Mouse (Mus musculus) spleen, adult 2 months (tissue): ENCODE measurements around the gene Cnn3. TPM values are rescaled to one million over a fixed set of nuclear protein-coding genes. Genes with fewer than 3 reads are reported as not detected.
A peak's percentile ranks its signal among the peaks of the same experiment; 100 is the strongest.

ENCODE experiments used
- DNase-seq, 2 experiments: peaks; one replicate each; pipeline versions ENCODE4 v3.0.0 to v3.0.0-alpha.2; 2012 to 2021; ENCODE audit warnings: low spot score in 2 of 2, low read depth in 1 of 2
- H3K27ac ChIP-seq: fragments of 200-500 bp; 2 replicates; pipeline ENCODE4 v1.5.1; 2012; ENCODE audit warnings: low read length, inconsistent platforms; ENCODE audit not compliant: insufficient read depth
- H3K27me3 ChIP-seq: fragments of 200-500 bp; 2 replicates; pipeline ENCODE4 v1.6.1; 2012; ENCODE audit warnings: mild to moderate bottlenecking, moderate library complexity, low read length, inconsistent platforms; ENCODE audit not compliant: control insufficient read depth, insufficient read depth
- H3K36me3 ChIP-seq: fragments of 200-500 bp; 2 replicates; pipeline ENCODE4 v1.6.1; 2012; ENCODE audit warnings: mild to moderate bottlenecking, low read length, inconsistent platforms; ENCODE audit not compliant: control insufficient read depth, insufficient read depth
- H3K4me1 ChIP-seq: fragments of 200-500 bp; 2 replicates; pipeline ENCODE4 v1.6.1; 2011; ENCODE audit warnings: inconsistent platforms; ENCODE audit not compliant: control insufficient read depth, insufficient read depth, insufficient read length
- H3K4me3 ChIP-seq: fragments of 200-500 bp; 2 replicates; pipeline ENCODE4 v1.5.1; 2011; ENCODE audit warnings: mild to moderate bottlenecking, inconsistent platforms; ENCODE audit not compliant: insufficient read depth, insufficient read length; ENCODE audit errors: extremely low read depth
- CTCF ChIP-seq: fragments of 200-500 bp; IDR thresholded peaks from 2 replicates; pipeline ENCODE4 v1.5.1; 2011; ENCODE audit warnings: mild to moderate bottlenecking, inconsistent platforms; ENCODE audit not compliant: insufficient read depth, insufficient read length, insufficient replicate concordance; ENCODE audit errors: extremely low read depth
- POLR2A ChIP-seq: fragments of 200-500 bp; IDR thresholded peaks from 2 replicates; pipeline ENCODE4 v1.6.1; 2011; ENCODE audit warnings: low read depth, low read length, inconsistent platforms
- WGBS: fragments of 180-500 bp; shearing (Covaris S2); methylation state at CpG from one replicate; pipeline ENCODE4 v1.1.7; 2018; 5-methylcytosine and 5-hydroxymethylcytosine counted together
- polyA plus RNA-seq: library from polyadenylated mRNA; depleted of rRNA; stranded (reverse); fragments of >200 nt; gene quantifications from 2 replicates; pipeline ENCODE4 v1.2.3, GENCODE M21; 2012

Gene Cnn3
- polyA plus RNA-seq, 1 experiment = 55.7 TPM

DNA sequence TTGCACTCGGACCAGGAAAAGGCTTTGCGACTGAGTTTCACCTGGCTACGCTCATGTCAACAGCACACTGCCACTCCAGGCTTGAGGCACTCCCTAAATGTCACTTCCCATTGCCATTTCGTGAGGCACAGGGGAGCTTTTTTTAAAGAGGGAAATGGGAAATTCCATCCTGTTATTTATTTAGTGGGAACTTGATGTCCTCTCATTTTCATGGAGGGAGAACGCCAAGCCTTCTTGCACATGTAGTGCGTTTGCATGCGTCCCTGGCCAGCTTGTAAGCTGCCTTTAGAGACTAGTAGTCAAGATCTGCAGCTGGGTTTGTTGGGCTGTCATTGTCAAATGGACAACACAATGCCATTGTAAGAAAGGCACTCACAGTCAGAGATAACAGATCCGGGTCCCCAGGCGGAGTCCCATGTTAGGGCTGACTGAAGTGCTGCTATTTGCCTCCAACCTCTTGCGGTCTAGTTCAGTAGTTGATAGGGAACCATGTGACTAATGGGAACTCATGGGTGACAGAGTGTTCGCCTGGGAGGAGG, 13.4 kb downstream of the Cnn3 start:
- Histone ChIP-seq H3K4me3 (no peak overlapping the region), H3K4me1 (peaks cover 15% of the 10 kb centered on the region; the same call in 1 of the 2 replicates), H3K27ac (no peak overlapping the region), H3K27me3 (no peaks in the 10 kb centered on the region), H3K36me3 (no peaks in the 10 kb centered on the region)
- TF ChIP-seq CTCF (no peak), POLR2A (no peak)
- no peak for DNase-seq
- WGBS = 82% methylated on average over 11 of the region's 11 CpGs

GRCm38 (mm10) chr3:121441504-121441903, 15.2 kb downstream of the Cnn3 start:
- 93% methylated on average over 12 of the region's 12 CpGs for WGBS

GRCm38 (mm10) chr3:121442288-121442687, 16.0 kb downstream of the Cnn3 start:
- 67% methylated on average over 5 of the region's 5 CpGs for WGBS
- peaks cover 12% of the 10 kb centered on the region; the same call in 1 of the 2 replicates for H3K4me1 ChIP-seq
- peak in 1 of 2 experiments; percentile 21 for DNase-seq
- H3K36me3 ChIP-seq = no peaks in the 10 kb centered on the region
- no peaks in the 10 kb centered on the region for H3K27me3 ChIP-seq
- H3K4me3 ChIP-seq = no peak overlapping the region
- TF ChIP-seq CTCF = no peak
- TF ChIP-seq POLR2A = no peak
- H3K27ac ChIP-seq = no peak overlapping the region

More at GRCm38 (mm10) chr3:121441504-121441903, 15.2 kb downstream of the Cnn3 start:
- DNase-seq = no peak
- H3K27me3 ChIP-seq = no peaks in the 10 kb centered on the region
- H3K27ac ChIP-seq = no peak overlapping the region
- no peaks in the 10 kb centered on the region for H3K36me3 ChIP-seq
- H3K4me3 ChIP-seq = no peak overlapping the region
- H3K4me1 ChIP-seq = peaks cover 13% of the 10 kb centered on the region; the same call in 1 of the 2 replicates
- no peak for TF ChIP-seq POLR2A
- no peak for TF ChIP-seq CTCF

DNA sequence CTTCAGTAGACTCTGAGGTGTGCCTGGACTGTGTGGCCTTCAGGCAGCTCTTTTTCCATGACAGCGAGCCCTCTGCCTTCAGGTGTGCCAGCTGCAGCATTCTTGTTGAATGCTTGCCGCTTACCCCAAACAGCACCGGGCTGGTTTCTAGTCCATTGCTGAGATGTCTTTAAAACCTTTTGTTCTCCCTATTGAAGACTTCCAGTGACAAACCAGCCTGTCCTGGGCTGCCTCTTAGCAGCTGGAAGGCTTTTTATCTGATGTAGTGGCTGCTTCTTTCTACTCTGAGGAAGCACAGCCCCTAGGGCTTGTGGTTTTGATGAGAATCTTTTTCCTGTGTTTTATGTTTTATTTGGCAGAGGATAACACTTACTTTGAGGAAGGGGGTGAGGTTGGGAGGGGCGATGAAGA, 17.6 kb downstream of the Cnn3 start:
- peaks cover 3% of the 10 kb centered on the region; the same call in 1 of the 2 replicates for H3K4me1 ChIP-seq
- DNase-seq = no peak
- H3K27me3 ChIP-seq = no peaks in the 10 kb centered on the region
- H3K36me3 ChIP-seq = no peaks in the 10 kb centered on the region
- 45% methylated on average over 4 of the region's 4 CpGs for WGBS
- no peak overlapping the region for H3K4me3 ChIP-seq
- H3K27ac ChIP-seq = no peak overlapping the region
- TF ChIP-seq CTCF = no peak
- TF ChIP-seq POLR2A = no peak

DNA sequence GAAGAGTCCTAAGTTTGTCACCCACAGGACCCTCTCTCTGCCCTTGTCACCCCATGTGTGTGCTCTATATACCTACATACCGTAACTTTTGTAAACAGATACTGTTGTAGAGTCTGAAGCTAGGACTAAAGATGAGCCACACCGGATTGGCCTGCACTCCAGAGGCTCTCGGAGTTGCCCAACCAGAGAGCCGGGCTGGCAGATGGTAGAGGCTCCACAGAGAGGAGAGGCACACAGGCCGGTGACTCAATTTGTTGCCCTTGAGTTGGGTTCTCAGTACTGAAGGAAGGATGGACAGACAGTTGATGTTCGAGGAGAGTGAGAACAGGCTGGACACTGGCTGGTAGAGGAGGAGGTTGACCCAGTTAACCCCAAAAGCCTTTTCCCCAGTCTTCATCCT, 18.1 kb downstream of the Cnn3 start:
- Histone ChIP-seq H3K4me3 (no peak overlapping the region), H3K36me3 (no peaks in the 10 kb centered on the region), H3K27me3 (no peaks in the 10 kb centered on the region), H3K27ac (no peak overlapping the region), H3K4me1 (peaks cover 3% of the 10 kb centered on the region; the same call in 1 of the 2 replicates)
- TF ChIP-seq POLR2A (no peak), CTCF (no peak)
- WGBS = 86% methylated on average over 6 of the region's 6 CpGs
- no peak for DNase-seq

DNA sequence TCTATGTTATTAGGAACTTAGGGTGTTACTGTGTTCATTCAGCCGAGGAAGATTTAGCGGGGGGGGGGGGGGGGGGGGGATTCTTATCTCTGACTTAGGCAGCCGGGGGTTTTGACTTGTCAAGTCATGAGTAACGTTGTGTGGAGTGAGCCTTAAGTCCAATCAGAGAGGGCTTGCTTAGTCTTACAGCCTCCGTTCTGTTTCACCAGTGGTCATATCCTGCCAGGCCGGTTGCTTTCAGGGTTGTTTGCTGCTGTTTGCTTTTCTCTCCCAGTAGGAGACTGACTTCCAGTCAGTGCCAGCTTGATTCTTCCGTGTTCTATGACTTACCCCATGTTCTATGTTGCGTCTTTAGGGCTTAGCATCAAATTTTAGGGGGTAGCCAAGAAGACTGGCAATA, 20.2 kb downstream of the Cnn3 start:
- Histone ChIP-seq H3K27me3 (no peaks in the 10 kb centered on the region), H3K4me1 (0 out of 2 replicates have a peak, but pooled peaks cover 3% of the 10 kb centered on the region), H3K27ac (no peak overlapping the region), H3K36me3 (peaks cover 7% of the 10 kb centered on the region), H3K4me3 (no peak overlapping the region)
- no peak for DNase-seq
- TF ChIP-seq POLR2A (no peak), CTCF (no peak)
- 73% methylated on average over 8 of the region's 8 CpGs for WGBS

GRCm38 (mm10) chr3:121448029-121448468, 21.8 kb downstream of the Cnn3 start:
- no peak overlapping the region for H3K4me3 ChIP-seq
- WGBS = 92% methylated on average over 11 of the region's 11 CpGs
- no peak for DNase-seq

More at GRCm38 (mm10) chr3:121448029-121448468, 21.8 kb downstream of the Cnn3 start:
- Histone ChIP-seq H3K36me3 (peaks cover 12% of the 10 kb centered on the region), H3K27ac (no peak overlapping the region), H3K27me3 (no peaks in the 10 kb centered on the region), H3K4me1 (0 out of 2 replicates have a peak, but pooled peaks cover 3% of the 10 kb centered on the region)
- TF ChIP-seq CTCF (no peak), POLR2A (no peak)
